Mouse (Mus musculus): ENCODE measurements around the gene Osbpl3.

- no peak for TF ChIP-seq CTCF (IDR thresholded peaks at IDR 0.05; ENCODE audit: borderline replicate concordance, insufficient read depth, low read length)
- no peak for TF ChIP-seq POLR2A (IDR thresholded peaks at IDR 0.05; ENCODE audit: low read depth, low read length)
Measured at GRCm38 (mm10) chr6:50252690-50253089, 203.3 kb downstream of the Osbpl3 start.

All from embryonic fibroblast, embryonic 13.5 days (primary cell).